Comparison of ENCODE assay signal across 20 mouse cellular contexts in the genomic region with DNA sequence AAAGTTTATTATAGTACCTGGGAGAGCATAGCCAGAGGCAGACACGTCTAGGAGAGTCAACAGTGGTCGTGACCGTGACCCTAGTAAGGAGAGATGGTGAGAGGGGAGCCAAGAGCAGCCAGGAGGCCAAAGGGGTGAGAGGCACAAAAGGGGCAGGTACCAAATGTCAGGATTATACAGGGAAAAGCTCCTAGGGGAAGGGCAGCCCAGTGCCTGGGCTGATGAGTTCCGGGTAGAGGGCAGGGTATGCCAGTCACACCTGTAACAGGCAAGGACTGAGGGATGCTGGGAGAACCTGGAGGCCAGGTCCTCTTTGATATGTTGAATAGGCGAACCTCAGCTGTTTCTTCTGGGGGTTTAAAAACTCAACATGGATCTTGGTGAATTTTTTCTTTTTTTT. TPM values are rescaled to one million over a fixed set of nuclear protein-coding genes. Genes with fewer than 3 reads are reported as not detected.
DNase-seq lines count a peak whose midpoint lies in the region; ATAC-seq and TF ChIP-seq lines count a peak whose summit lies in the region.
"Had no signal": no experiment of that assay in that cellular context is flagged by ENCODE, and none has a peak within 500 bp of the region (broad histone marks: within the 10 kb centered on the region; RNA-seq: fewer than 3 reads in every experiment).

No protein-coding gene starts in this region.

- no peak overlapping the region for H3K4me2 ChIP-seq in liver, embryonic 12.5 days
- H3K4me2 ChIP-seq in liver, postnatal 0 days (ENCODE audit: low read depth, low read length) = no peak overlapping the region
- no peak overlapping the region for H3K4me2 ChIP-seq in midbrain, embryonic 11.5 days
- no peak overlapping the region for H3K4me2 ChIP-seq in midbrain, postnatal 0 days (ENCODE audit: low read depth, low read length, poor library complexity, severe bottlenecking)

- H3K9ac ChIP-seq in liver, embryonic 12.5 days = no peak overlapping the region
- no peak overlapping the region for H3K9ac ChIP-seq in liver, postnatal 0 days (replicated peaks)
- no peak overlapping the region for H3K9ac ChIP-seq in midbrain, embryonic 11.5 days (ENCODE audit: low read length)
- no peak overlapping the region for H3K9ac ChIP-seq in midbrain, postnatal 0 days (replicated peaks; ENCODE audit: low read length, poor library complexity, severe bottlenecking)

- H3K4me1 ChIP-seq in liver, embryonic 12.5 days = peaks cover 19% of the 10 kb centered on the region
- H3K4me1 ChIP-seq in liver, postnatal 0 days (ENCODE audit: insufficient read depth) = peaks cover 5% of the 10 kb centered on the region; the same call in 1 of the 2 replicates
- peaks cover 6% of the 10 kb centered on the region; the same call in 1 of the 2 replicates for H3K4me1 ChIP-seq in midbrain, embryonic 11.5 days (ENCODE audit: control insufficient read depth, insufficient read depth, low read length)
- H3K4me1 ChIP-seq in midbrain, postnatal 0 days (ENCODE audit: insufficient read depth, low read length) = no peaks in the 10 kb centered on the region

- DNase-seq in heart, adult 11 months = peak; percentile 70
- DNase-seq in heart, postnatal 4 days = no peak
- no peak for DNase-seq in liver, postnatal 0 days
- peak; percentile 53 for DNase-seq in midbrain, embryonic 11.5 days (ENCODE audit: low spot score, missing footprints)
- no peak for DNase-seq in midbrain, postnatal 0 days (ENCODE audit: low spot score)
- DNase-seq: adrenal gland, adult 2 months; adrenal gland, adult 8-10 months; adrenal gland, postnatal 10 days; adrenal gland, postnatal 14 days; adrenal gland, postnatal 25 days; adrenal gland, postnatal 36 days; B cell, adult 2 months; cerebellum, adult 11 months; cerebellum, adult 18-20 months had no signal

- no peak for TF ChIP-seq EP300 in liver, postnatal 0 days (IDR thresholded peaks at IDR 0.05; ENCODE audit: low read depth)

- H3K9me3 ChIP-seq in liver, embryonic 12.5 days (replicated peaks) = no peaks in the 10 kb centered on the region
- no peaks in the 10 kb centered on the region for H3K9me3 ChIP-seq in liver, postnatal 0 days (ENCODE audit: low read length)
- no peaks in the 10 kb centered on the region for H3K9me3 ChIP-seq in midbrain, embryonic 11.5 days (ENCODE audit: control insufficient read depth, low read length)
- no peaks in the 10 kb centered on the region for H3K9me3 ChIP-seq in midbrain, postnatal 0 days (ENCODE audit: low read length)
- H3K9me3 ChIP-seq: G1E had no signal

- 0 out of 2 replicates have a peak overlapping the region, but pooled peaks have one; percentile 32 for H3K27ac ChIP-seq in liver, embryonic 12.5 days
- no peak overlapping the region for H3K27ac ChIP-seq in liver, postnatal 0 days (ENCODE audit: low read depth)
- no peak overlapping the region for H3K27ac ChIP-seq in midbrain, embryonic 11.5 days (ENCODE audit: low read depth, low read length)
- no peak overlapping the region for H3K27ac ChIP-seq in midbrain, postnatal 0 days (ENCODE audit: low read depth, low read length)

- no peak overlapping the region for H3K4me3 ChIP-seq in liver, embryonic 12.5 days
- no peak overlapping the region for H3K4me3 ChIP-seq in liver, postnatal 0 days (ENCODE audit: low read depth, low read length)
- H3K4me3 ChIP-seq in midbrain, embryonic 11.5 days (ENCODE audit: low read depth, low read length) = no peak overlapping the region
- no peak overlapping the region for H3K4me3 ChIP-seq in midbrain, postnatal 0 days (ENCODE audit: low read depth, low read length)

- no peaks in the 10 kb centered on the region for H3K27me3 ChIP-seq in liver, embryonic 12.5 days (replicated peaks)
- H3K27me3 ChIP-seq in liver, postnatal 0 days (ENCODE audit: insufficient read depth, low read length) = no peaks in the 10 kb centered on the region
- H3K27me3 ChIP-seq in midbrain, embryonic 11.5 days (ENCODE audit: control insufficient read depth, insufficient read depth, low read length) = no peaks in the 10 kb centered on the region
- no peaks in the 10 kb centered on the region for H3K27me3 ChIP-seq in midbrain, postnatal 0 days (ENCODE audit: insufficient read depth, low read length)
- H3K27me3 ChIP-seq: CH12.LX, Patski had no signal

- no peak for ATAC-seq in liver, embryonic 12.5 days
- ATAC-seq in liver, postnatal 0 days = no peak
- no peak for ATAC-seq in midbrain, embryonic 11.5 days (ENCODE audit: low FRiP score)
- no peak for ATAC-seq in midbrain, postnatal 0 days (ENCODE audit: low FRiP score)
- ATAC-seq: activated CD4-positive, CD25-positive, alpha-beta regulatory T cell, adult 4 months; CD4-positive, CD25-positive, alpha-beta regulatory T cell, adult 4 months; Patski had no signal

- H3K36me3 ChIP-seq in liver, embryonic 12.5 days = no peaks in the 10 kb centered on the region
- H3K36me3 ChIP-seq in liver, postnatal 0 days (replicated peaks; ENCODE audit: insufficient read depth, low read length) = no peaks in the 10 kb centered on the region
- H3K36me3 ChIP-seq in midbrain, embryonic 11.5 days (ENCODE audit: control insufficient read depth, insufficient read depth, low read length) = no peaks in the 10 kb centered on the region
- H3K36me3 ChIP-seq in midbrain, postnatal 0 days (ENCODE audit: insufficient read depth, low read length) = no peaks in the 10 kb centered on the region
- H3K36me3 ChIP-seq: G1E had no signal

- WGBS in liver, embryonic 12.5 days (ENCODE audit: insufficient replicate concordance) = 83% methylated on average over 5 of the region's 5 CpGs
- WGBS in liver, postnatal 0 days (ENCODE audit: insufficient replicate concordance) = 72% methylated on average over 5 of the region's 5 CpGs
- 83% methylated on average over 5 of the region's 5 CpGs for WGBS in midbrain, embryonic 11.5 days
- WGBS in midbrain, postnatal 0 days = 89% methylated on average over 5 of the region's 5 CpGs

- TF ChIP-seq CTCF in liver, postnatal 0 days (IDR thresholded peaks at IDR 0.05; ENCODE audit: low read depth) = no peak
- TF ChIP-seq CTCF in midbrain, postnatal 0 days (IDR thresholded peaks at IDR 0.05) = no peak

RNA-seq across cellular contexts. Expression of a gene that starts 2.8 kb away (rescaled TPM):
- total RNA-seq in heart, postnatal 4 days (2021) = 10 to 100 TPM; 85.6 to 91.3 TPM
- polyA plus RNA-seq in liver, embryonic 12.5 days (2016; fragmentation: Nextera tagmentation; extraction: Ambion mirVana) = 71.7 and 75.2 TPM in 2 replicates
- 41.6 and 46.3 TPM in 2 replicates for polyA plus RNA-seq in liver, postnatal 0 days (2015; fragmentation: Nextera tagmentation; extraction: Ambion mirVana)
- polyA plus RNA-seq in midbrain, embryonic 11.5 days (2014; fragmentation: Nextera tagmentation; extraction: Ambion mirVana) = 99.3 and 102 TPM in 2 replicates
- total RNA-seq in midbrain, postnatal 0 days (2014; rRNA removed) = 51.9 and 63.1 TPM in 2 replicates
- 52.9 and 54.7 TPM in 2 replicates for polyA plus RNA-seq in midbrain, postnatal 0 days (2015; fragmentation: Nextera tagmentation; extraction: Ambion mirVana)

Comparison
In these comparisons a context has a peak if more than half of its experiments do, and no peak if none do; other contexts are left out.
1. DNase-seq: peak in heart, adult 11 months (single experiment) and midbrain, embryonic 11.5 days (single experiment); none in heart, postnatal 4 days (single experiment), liver, postnatal 0 days (single experiment) and midbrain, postnatal 0 days (single experiment).